Mouse (Mus musculus): Measurements from ENCODE around the gene Kdelr3. TPM values are rescaled to one million over a fixed set of nuclear protein-coding genes. Genes with fewer than 3 reads are reported as not detected.

Gene Kdelr3
- total and polyA plus RNA-seq, 3 experiments, result 0.33 to 7.4 (median 0.94) TPM

- H3K9me3 ChIP-seq (replicated peaks; ENCODE audit: low read length), result no peaks in the 10 kb centered on the region
- no peak overlapping the region for H3K4me2 ChIP-seq (ENCODE audit: insufficient read depth, low read depth, poor library complexity, severe bottlenecking)
- peak overlapping the region; percentile 82 for H3K27ac ChIP-seq (ENCODE audit: insufficient read depth, low read depth)
- H3K4me1 ChIP-seq (ENCODE audit: control insufficient read depth in 1 of 2, insufficient read depth in 2 of 2), result peaks cover 5 to 24% of the 10 kb centered on the region in 2 experiments; a peak in 3 of 4 replicates
- peak; percentile 55; the same call in 1 of the 2 replicates for TF ChIP-seq HCFC1 (IDR thresholded peaks at IDR 0.05; ENCODE audit: low read depth, low read length)
- TF ChIP-seq E2F4 (IDR thresholded peaks at IDR 0.05; ENCODE audit: insufficient replicate concordance, low read depth, low read length), result no peak
- no peak for TF ChIP-seq BHLHE40 (IDR thresholded peaks at IDR 0.05; ENCODE audit: low read depth, low read length)
- no peak for TF ChIP-seq ZC3H11A (IDR thresholded peaks at IDR 0.05; ENCODE audit: low read depth, low read length)
- TF ChIP-seq UBTF (IDR thresholded peaks at IDR 0.05; ENCODE audit: low read depth, low read length), result peak; percentile 94; the same call in 1 of the 2 replicates
- no peak for TF ChIP-seq CTCF (conservative IDR thresholded peaks at IDR 0.05 in 1 of 2, IDR thresholded peaks at IDR 0.05 in 1 of 2; ENCODE audit: low read depth in 2 of 2, low read length in 2 of 2)
- TF ChIP-seq NRF1 (IDR thresholded peaks at IDR 0.05; ENCODE audit: low read depth, low read length), result 0 out of 2 replicates have a peak, but pooled peaks have one; percentile 43
- TF ChIP-seq POLR2A (IDR thresholded peaks at IDR 0.05; ENCODE audit: low read depth, low read length), result no peak
- peaks cover 21 to 33% of the 10 kb centered on the region in 2 experiments for H3K36me3 ChIP-seq (replicated peaks in 1 of 2; ENCODE audit: control insufficient read depth in 1 of 2, insufficient read depth in 1 of 2, low read length in 1 of 2)
- dilution Hi-C loops (cut with MboI; ENCODE audit: extremely low pct_ligation_motif_present, extremely low pct_unique_long_range_greater_than_20kb, low sequenced_read_pairs) (no loop called here), in situ Hi-C loops (cut with MboI; ENCODE audit: low pct_ligation_motif_present, low pct_unique_long_range_greater_than_20kb, low sequenced_read_pairs) (no loop called here)
- H3K9ac ChIP-seq (ENCODE audit: insufficient read depth, low read depth), result peak overlapping the region; percentile 97
- H3K79me2 ChIP-seq (replicated peaks; ENCODE audit: control insufficient read depth, extremely low read depth, insufficient read depth, poor library complexity, severe bottlenecking), result peaks cover 46% of the 10 kb centered on the region
- DNase-seq (ENCODE audit: extremely low read depth), result no peak
- H3K4me3 ChIP-seq (replicated peaks in 1 of 3; ENCODE audit: low read depth in 2 of 3, low read length in 2 of 3, poor library complexity in 1 of 3), result peak overlapping the region; percentile 82 to 89 (median 87)
- peaks cover 2% of the 10 kb centered on the region for H3K27me3 ChIP-seq (replicated peaks)
These were observed 29.7 kb downstream of the Kdelr3 start for GRCm38 (mm10) chr15:79545921-79546399.

- Histone ChIP-seq H3K9me3 (replicated peaks; ENCODE audit: low read length) (no peaks in the 10 kb centered on the region), H3K27me3 (replicated peaks) (peaks cover 2% of the 10 kb centered on the region)
These were observed 30.4 kb downstream of the Kdelr3 start, which contains the start of gene Ddx17 for GRCm38 (mm10) chr15:79546410-79547288. TSS of gene Ddx17 (minus strand) at chr15:79546741.

More at GRCm38 (mm10) chr15:79546410-79547288, 30.4 kb downstream of the Kdelr3 start, which contains the start of gene Ddx17:
- Histone ChIP-seq H3K9ac (ENCODE audit: insufficient read depth, low read depth) (peak within 1 kb of the TSS; percentile 97), H3K79me2 (replicated peaks; ENCODE audit: control insufficient read depth, extremely low read depth, insufficient read depth, poor library complexity, severe bottlenecking) (peaks cover 43% of the 10 kb centered on the region), H3K4me2 (ENCODE audit: insufficient read depth, low read depth, poor library complexity, severe bottlenecking) (no peak within 1 kb of the TSS), H3K36me3 (replicated peaks in 1 of 2; ENCODE audit: control insufficient read depth in 1 of 2, insufficient read depth in 1 of 2, low read length in 1 of 2) (peaks cover 15 to 27% of the 10 kb centered on the region in 2 experiments), H3K4me1 (ENCODE audit: control insufficient read depth in 1 of 2, insufficient read depth in 2 of 2) (peaks cover 5 to 24% of the 10 kb centered on the region in 2 experiments; a peak in 3 of 4 replicates), H3K27ac (ENCODE audit: insufficient read depth, low read depth) (peak within 1 kb of the TSS; percentile 82), H3K4me3 (replicated peaks in 1 of 3; ENCODE audit: low read depth in 2 of 3, low read length in 2 of 3, poor library complexity in 1 of 3) (peak within 1 kb of the TSS; percentile 82 to 89 (median 87))
- TF ChIP-seq POLR2A (IDR thresholded peaks at IDR 0.05; ENCODE audit: low read depth, low read length) (peak; percentile 90), CTCF (conservative IDR thresholded peaks at IDR 0.05 in 1 of 2, IDR thresholded peaks at IDR 0.05 in 1 of 2; ENCODE audit: low read depth in 2 of 2, low read length in 2 of 2) (no peak), TBP (conservative IDR thresholded peaks at IDR 0.05; ENCODE audit: low read depth, low read length) (peak; percentile 57; the same call in 1 of the 2 replicates), MAX (IDR thresholded peaks at IDR 0.05; ENCODE audit: low read length) (no peak)
- dilution Hi-C loops (cut with MboI; ENCODE audit: extremely low pct_ligation_motif_present, extremely low pct_unique_long_range_greater_than_20kb, low sequenced_read_pairs), result no loop called here
- in situ Hi-C loops (cut with MboI; ENCODE audit: low pct_ligation_motif_present, low pct_unique_long_range_greater_than_20kb, low sequenced_read_pairs), result no loop called here
- DNase-seq (ENCODE audit: extremely low read depth), result peak; percentile 94

Data from CH12.LX (cell line).